Mouse (Mus musculus) limb, embryonic 14.5 days (tissue): ENCODE data around the gene Rasal2. TPM values are rescaled to one million over a fixed set of nuclear protein-coding genes. Genes with fewer than 3 reads are reported as not detected.

Experiments
- ATAC-seq: fragments of 200-750 bp; cut with Nextera tagmentation; 2 replicates; pipeline ENCODE4 v1.8.0; 2017; ENCODE audit warnings: low read depth, moderate number of reproducible peaks, moderate TSS enrichment; ENCODE audit not compliant: low FRiP score
- DNase-seq: peaks from one replicate; pipeline ENCODE4 v3.0.0-alpha.2; 2015; ENCODE audit warnings: low spot score
- H3K27ac ChIP-seq: fragments of 300-500 bp; sonication (generic); replicated peaks from 2 replicates; pipeline ENCODE4 v1.5.1; 2014; ENCODE audit warnings: low read depth, mild to moderate bottlenecking, low read length, moderate library complexity, mixed read lengths
- H3K27me3 ChIP-seq: fragments of 300-500 bp; sonication (generic); 2 replicates; pipeline ENCODE4 v1.6.1; 2014; ENCODE audit warnings: low read length, mixed read lengths; ENCODE audit not compliant: control insufficient read depth, insufficient read depth
- H3K36me3 ChIP-seq: fragments of 300-500 bp; sonication (generic); 2 replicates; pipeline ENCODE4 v1.6.1; 2014; ENCODE audit warnings: mild to moderate bottlenecking, low read length, moderate library complexity, mixed read lengths; ENCODE audit not compliant: control insufficient read depth, insufficient read depth
- H3K4me1 ChIP-seq: fragments of 300-500 bp; sonication (generic); 2 replicates; pipeline ENCODE4 v1.6.1; 2014; ENCODE audit warnings: antibody characterized with exemption, low read length, mixed read lengths; ENCODE audit not compliant: control insufficient read depth, insufficient read depth
- H3K4me2 ChIP-seq: fragments of 300-500 bp; sonication (generic); replicated peaks from 2 replicates; pipeline ENCODE4 v1.6.1; 2014; ENCODE audit warnings: low read depth, mild to moderate bottlenecking, low read length, moderate library complexity; ENCODE audit not compliant: severe bottlenecking
- H3K4me3 ChIP-seq: fragments of 300-500 bp; sonication (generic); replicated peaks from 2 replicates; pipeline ENCODE4 v1.5.1; 2014; ENCODE audit warnings: low read length
- H3K9ac ChIP-seq: fragments of 300-500 bp; sonication (generic); 2 replicates; pipeline ENCODE4 v1.6.1; 2014; ENCODE audit warnings: mild to moderate bottlenecking, low read depth, low read length, moderate library complexity; ENCODE audit not compliant: severe bottlenecking
- H3K9me3 ChIP-seq: fragments of 300-500 bp; sonication (generic); 2 replicates; pipeline ENCODE4 v1.6.1; 2016; ENCODE audit warnings: low read length; ENCODE audit not compliant: control insufficient read depth
- POLR2A ChIP-seq: fragments of 200-500 bp; IDR thresholded peaks from 2 replicates; pipeline ENCODE4 v1.8.0; 2012; ENCODE audit warnings: inconsistent platforms, mild to moderate bottlenecking, moderate library complexity, borderline replicate concordance; ENCODE audit not compliant: insufficient read depth, insufficient read length; ENCODE audit errors: extremely low read depth
- WGBS: fragments of 180-500 bp; shearing (Covaris S2); extraction: QIAGEN DNeasy Blood & Tissue Kit; methylation state at CpG from one replicate; pipeline ENCODE4 v1.1.7; 2014; 5-methylcytosine and 5-hydroxymethylcytosine counted together
- polyA plus RNA-seq, 2 experiments: library from polyadenylated mRNA; depleted of rRNA in 1 of 2; stranded (reverse) in 1 of 2; unstranded in 1 of 2; fragments of >200 nt; fragmentation: Nextera tagmentation in 1 of 2; extraction: Ambion mirVana in 1 of 2; gene quantifications; 2 replicates each; pipeline versions ENCODE4 v1.2.1 to v1.2.3; 2012 to 2014

Rasal2 gene
- polyA plus RNA-seq (2012; rRNA removed) (5.2 and 5.4 TPM in 2 replicates), polyA plus RNA-seq (2014; fragmentation: Nextera tagmentation; extraction: Ambion mirVana) (10.2 and 11.5 TPM in 2 replicates)

GRCm38 (mm10) chr1:157412454-157413369 is at the start of gene Rasal2:
Rasal2 (minus strand) TSS chr1:157412595.
- Histone ChIP-seq H3K36me3 (no peaks in the 10 kb centered on the region), H3K4me2 (peak within 1 kb of the TSS; percentile 88), H3K4me1 (no peaks in the 10 kb centered on the region), H3K9ac (peak within 1 kb of the TSS; percentile 77), H3K9me3 (no peaks in the 10 kb centered on the region), H3K4me3 (peak within 1 kb of the TSS; percentile 91), H3K27ac (peak within 1 kb of the TSS; percentile 84), H3K27me3 (no peaks in the 10 kb centered on the region)
- WGBS, result under 1% methylated on average over 62 of the region's 62 CpGs
- ATAC-seq, result peak; percentile 97
- DNase-seq, result peak; percentile 97
- peak; percentile 24; the same call in 1 of the 2 replicates for TF ChIP-seq POLR2A

GRCm38 (mm10) chr1:157461276-157461675 is 48.9 kb upstream of the Rasal2 start:
- no peak overlapping the region for H3K9ac ChIP-seq
- DNase-seq (no peak), ATAC-seq (no peak)
- no peaks in the 10 kb centered on the region for H3K36me3 ChIP-seq
- no peak overlapping the region for H3K4me3 ChIP-seq
- WGBS, result 89% methylated on average over 5 of the region's 5 CpGs
- H3K27ac ChIP-seq, result no peak overlapping the region
- H3K4me1 ChIP-seq, result 0 out of 2 replicates have a peak, but pooled peaks cover 5% of the 10 kb centered on the region
- H3K9me3 ChIP-seq, result no peaks in the 10 kb centered on the region
- H3K27me3 ChIP-seq, result no peaks in the 10 kb centered on the region
- no peak overlapping the region for H3K4me2 ChIP-seq
- TF ChIP-seq POLR2A, result no peak

DNA sequence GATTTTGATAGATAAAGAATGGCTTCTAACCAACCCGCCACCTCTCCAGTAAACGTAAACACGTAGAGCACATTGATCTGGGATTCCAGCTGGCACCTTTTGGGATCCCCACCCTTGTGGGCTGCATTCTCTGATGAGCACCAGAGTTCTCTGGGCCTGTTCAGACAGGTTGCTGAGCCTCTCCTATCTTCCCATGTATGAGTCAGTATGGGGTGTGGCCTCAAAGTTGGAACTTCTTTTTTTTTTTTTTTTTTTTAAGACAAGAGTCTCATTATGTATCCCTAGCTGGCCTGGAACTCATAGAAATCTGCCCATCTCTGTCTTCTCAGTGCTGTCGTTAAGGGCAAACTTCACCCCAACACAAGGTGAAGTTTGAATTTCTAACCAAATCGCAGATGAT is 47.5 kb upstream of the Rasal2 start:
- Histone ChIP-seq H3K27me3 (no peaks in the 10 kb centered on the region), H3K9ac (no peak overlapping the region), H3K27ac (no peak overlapping the region), H3K36me3 (no peaks in the 10 kb centered on the region), H3K4me1 (0 out of 2 replicates have a peak, but pooled peaks cover 5% of the 10 kb centered on the region), H3K4me2 (no peak overlapping the region), H3K4me3 (no peak overlapping the region), H3K9me3 (no peaks in the 10 kb centered on the region)
- whole genome bisulfite sequencing, result 88% methylated on average over 5 of the region's 5 CpGs
- TF ChIP-seq POLR2A, result no peak
- ATAC-seq (no peak), DNase-seq (peak; percentile 21)

GRCm38 (mm10) chr1:157458421-157459208 is 46.2 kb upstream of the Rasal2 start, which contains the start of gene Cryzl2:
Cryzl2 (plus strand) TSS chr1:157458577.
- Histone ChIP-seq H3K27me3 (no peaks in the 10 kb centered on the region), H3K4me1 (0 out of 2 replicates have a peak, but pooled peaks cover 5% of the 10 kb centered on the region), H3K9me3 (no peaks in the 10 kb centered on the region), H3K4me3 (peak within 1 kb of the TSS; percentile 26), H3K36me3 (no peaks in the 10 kb centered on the region), H3K4me2 (peak within 1 kb of the TSS; percentile 48), H3K9ac (peak within 1 kb of the TSS; percentile 41; the same call in 1 of the 2 replicates), H3K27ac (no peak within 1 kb of the TSS)
- no peak for TF ChIP-seq POLR2A
- peak; percentile 52 for DNase-seq
- 15% methylated on average over 22 of the region's 29 CpGs for WGBS
- ATAC-seq, result peak; percentile 82

- Histone ChIP-seq H3K27ac (no peak overlapping the region), H3K4me2 (no peak overlapping the region; the same call in 1 of the 2 replicates), H3K4me1 (0 out of 2 replicates have a peak, but pooled peaks cover 5% of the 10 kb centered on the region), H3K9me3 (no peaks in the 10 kb centered on the region), H3K36me3 (no peaks in the 10 kb centered on the region), H3K4me3 (no peak overlapping the region), H3K9ac (no peak overlapping the region), H3K27me3 (no peaks in the 10 kb centered on the region)
- WGBS, result 87% methylated on average over 3 of the region's 3 CpGs
- TF ChIP-seq POLR2A, result no peak
- DNase-seq, result no peak
- no peak for ATAC-seq
Observed at GRCm38 (mm10) chr1:157457789-157458188, 45.4 kb upstream of the Rasal2 start.
